Mouse (Mus musculus) B cell, adult 2 months (primary cell): ENCODE results near the gene Arhgef12.

ENCODE experiments used
- DNase-seq, 2 experiments: peaks; one replicate each; pipeline ENCODE4 v3.0.0; 2022

Gene Arhgef12

GRCm38 (mm10) chr9:43071741-43072140, 35.3 kb downstream of the Arhgef12 start:
- DNase-seq, result no peak

DNA sequence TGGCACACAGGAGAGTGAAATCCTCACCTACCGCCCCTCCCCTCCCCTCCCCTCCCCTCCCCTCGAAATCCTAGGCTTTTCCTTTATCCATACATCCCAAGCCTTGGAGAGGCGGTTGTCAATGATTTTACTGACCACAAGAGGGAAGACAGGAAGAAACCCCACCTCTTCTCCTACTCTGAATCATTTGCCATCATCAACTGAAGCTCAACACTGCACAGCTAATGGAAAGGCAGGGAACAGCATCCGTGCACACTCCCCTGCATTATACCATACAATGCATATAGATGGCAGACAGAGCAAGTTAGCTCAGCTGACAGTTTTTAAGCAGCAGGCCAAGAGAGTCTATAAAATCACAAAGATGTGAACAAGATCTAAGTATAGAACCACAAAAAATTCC, 35.9 kb downstream of the Arhgef12 start:
- DNase-seq, result no peak

DNA sequence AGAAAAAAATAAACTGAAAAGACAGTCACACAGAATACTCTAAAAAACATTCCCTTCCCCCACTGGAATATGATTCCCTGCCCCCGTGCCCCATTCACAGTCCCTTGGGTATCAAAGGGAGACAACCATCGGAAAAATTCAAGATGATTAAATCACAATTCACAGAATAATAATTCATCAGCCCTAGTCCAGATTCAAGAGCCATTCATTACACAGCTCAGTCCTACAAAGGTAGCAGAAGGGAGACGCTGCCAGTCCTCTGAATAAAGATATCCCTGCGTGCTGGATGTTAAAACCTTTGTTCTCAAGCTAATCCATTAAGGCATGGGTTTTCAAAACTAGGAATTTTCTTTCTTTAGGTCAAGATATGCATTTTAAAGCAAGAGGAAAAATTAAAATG, 36.5 kb downstream of the Arhgef12 start:
- no peak for DNase-seq

GRCm38 (mm10) chr9:43070153-43070552, 36.9 kb downstream of the Arhgef12 start:
- DNase-seq, result no peak

GRCm38 (mm10) chr9:43067896-43068295, 39.1 kb downstream of the Arhgef12 start:
- DNase-seq, result no peak

- no peak for DNase-seq
Observed at GRCm38 (mm10) chr9:43065231-43065630, 41.8 kb downstream of the Arhgef12 start.

DNA sequence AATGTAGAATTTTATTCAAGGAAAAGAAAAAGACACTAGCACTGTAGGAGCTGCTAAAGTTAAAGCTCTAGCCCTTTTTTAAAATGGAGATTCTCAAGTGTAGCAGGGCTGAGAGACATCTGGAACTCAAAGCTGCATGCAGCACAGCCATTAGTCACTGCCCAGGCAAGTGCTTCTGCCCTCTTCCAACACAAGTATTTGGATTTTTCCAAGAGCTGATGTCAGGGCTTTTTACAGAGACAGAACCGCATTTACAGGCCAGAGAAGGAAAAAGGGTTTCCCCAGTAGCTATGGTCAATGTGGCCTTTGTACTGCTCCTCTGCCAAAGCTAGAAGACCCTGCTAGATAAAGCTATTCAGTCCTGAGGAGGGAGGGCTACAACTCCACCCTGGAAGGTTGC, 45.5 kb downstream of the Arhgef12 start:
- no peak for DNase-seq

- DNase-seq, result no peak
Observed at GRCm38 (mm10) chr9:43050391-43050790, 56.6 kb downstream of the Arhgef12 start.

- DNase-seq, result no peak
Observed at GRCm38 (mm10) chr9:43044481-43044880, 62.6 kb downstream of the Arhgef12 start.

DNA sequence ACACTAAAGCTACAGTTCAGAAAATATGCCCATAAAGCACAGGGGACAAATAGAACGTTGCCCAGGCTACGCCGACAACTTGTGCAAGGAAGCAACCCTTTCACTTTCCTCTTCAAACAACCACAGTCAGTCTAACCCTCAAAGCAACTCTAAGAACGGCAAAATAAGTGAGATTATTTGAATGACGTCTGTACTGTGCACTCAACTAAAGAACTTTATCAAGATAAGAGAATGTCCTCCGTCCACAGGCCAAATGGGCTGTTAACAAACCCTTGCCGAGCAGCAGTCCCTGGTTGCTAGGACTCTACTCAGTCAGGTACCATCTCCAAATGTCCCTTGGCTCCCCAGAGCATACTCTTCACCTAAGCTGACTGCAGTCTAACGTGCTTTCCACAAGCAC, 68.6 kb downstream of the Arhgef12 start:
- no peak for DNase-seq

GRCm38 (mm10) chr9:43035208-43035607, 71.8 kb downstream of the Arhgef12 start:
- DNase-seq, result no peak

- no peak for DNase-seq
Observed at GRCm38 (mm10) chr9:43034273-43034672, 72.8 kb downstream of the Arhgef12 start.

GRCm38 (mm10) chr9:43027757-43028156, 79.3 kb downstream of the Arhgef12 start:
- DNase-seq, result no peak

DNA sequence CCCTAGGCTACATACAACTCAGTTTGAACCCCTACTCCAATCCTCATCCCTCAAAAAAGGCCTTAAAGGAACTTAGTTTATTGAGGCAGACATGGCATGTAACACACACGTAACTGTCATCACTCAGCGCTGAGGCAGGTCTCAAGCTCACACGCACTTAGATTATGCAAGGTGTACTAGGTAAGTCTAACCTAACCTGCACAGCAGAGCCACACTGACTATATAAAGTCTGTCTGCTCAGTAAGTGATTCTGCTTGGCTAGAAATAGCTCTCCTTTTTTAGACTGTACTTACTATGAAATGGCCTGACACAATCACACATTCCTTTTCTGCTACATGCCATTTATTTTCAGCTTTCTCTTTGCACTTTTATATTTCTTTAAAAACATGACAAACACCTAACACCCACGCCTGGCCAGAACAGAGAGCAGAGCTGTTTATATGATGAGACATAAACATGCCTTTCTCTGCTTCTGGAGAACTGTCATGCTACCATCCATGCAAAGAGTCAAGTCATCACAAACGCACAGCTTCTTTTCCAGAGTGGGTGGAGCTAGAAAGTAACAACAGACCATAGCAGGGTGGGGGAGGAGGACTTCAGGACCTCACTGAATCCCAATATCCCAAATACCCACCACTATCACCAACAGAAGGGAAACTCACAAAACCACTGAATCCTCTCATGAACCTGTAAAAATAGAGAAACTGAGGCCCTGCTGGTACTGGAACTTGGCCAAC, 85.4 kb downstream of the Arhgef12 start:
- DNase-seq, result no peak

GRCm38 (mm10) chr9:43019656-43020055, 87.4 kb downstream of the Arhgef12 start:
- DNase-seq, result no peak

DNA sequence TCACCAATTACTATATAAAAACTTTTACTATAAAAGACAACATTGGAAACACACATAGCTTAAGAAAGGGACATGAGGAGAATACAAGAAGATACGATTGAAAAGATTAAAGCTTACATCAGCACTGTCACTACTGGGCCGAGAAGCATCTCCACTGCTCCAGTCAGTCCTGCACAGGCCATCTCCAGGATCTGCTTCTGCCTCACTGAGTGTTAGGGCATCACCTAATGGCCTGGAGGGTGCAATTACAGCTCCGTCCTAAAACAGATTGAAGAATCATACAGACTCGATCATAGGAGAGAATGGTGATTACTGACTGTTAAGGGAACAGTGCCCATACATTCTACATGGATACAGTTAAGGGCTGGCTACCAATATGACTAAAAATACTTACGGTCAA, 91.3 kb downstream of the Arhgef12 start:
- no peak for DNase-seq

- DNase-seq, result no peak
Observed at GRCm38 (mm10) chr9:43015366-43015765, 91.7 kb downstream of the Arhgef12 start.

DNA sequence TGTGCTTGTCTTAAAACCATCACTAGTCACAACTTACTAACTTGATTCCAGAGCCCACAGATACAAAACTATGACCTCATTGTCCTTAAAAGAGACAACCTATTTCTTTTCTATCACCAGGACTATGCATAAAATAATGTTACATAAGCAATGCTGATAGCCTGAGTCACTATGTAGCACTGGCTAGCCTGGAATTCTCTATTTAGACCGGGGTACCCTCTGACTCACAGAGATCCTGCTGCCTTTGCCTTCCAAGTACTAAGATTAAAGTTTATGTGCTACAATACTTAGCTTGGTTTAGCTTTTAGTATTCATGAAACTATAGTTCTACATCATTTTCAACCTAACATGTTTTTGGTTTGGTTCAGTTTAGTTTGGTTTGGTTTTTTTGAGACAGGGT, 92.2 kb downstream of the Arhgef12 start:
- no peak for DNase-seq

DNA sequence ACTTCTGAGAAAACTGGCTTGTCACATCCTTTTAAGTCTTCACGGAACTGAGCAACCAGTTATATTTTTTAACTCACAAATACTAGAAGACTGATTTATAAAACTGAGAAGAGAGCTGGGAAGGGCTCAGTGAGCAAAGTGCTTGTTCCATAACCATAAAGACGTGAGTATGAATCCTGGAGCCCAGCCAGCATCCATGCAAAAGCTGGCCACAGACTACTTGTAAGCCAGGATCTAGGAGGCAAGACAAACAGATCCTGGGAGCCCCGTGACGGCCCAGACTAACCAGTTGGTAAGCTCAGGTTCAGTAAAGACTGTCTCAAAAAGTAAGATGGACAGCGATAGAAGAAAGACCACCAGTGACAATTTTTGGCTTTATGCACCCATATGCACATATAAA, 94.5 kb downstream of the Arhgef12 start:
- DNase-seq, result no peak

- no peak for DNase-seq
Observed at GRCm38 (mm10) chr9:43011061-43011460, 96.0 kb downstream of the Arhgef12 start.

DNA sequence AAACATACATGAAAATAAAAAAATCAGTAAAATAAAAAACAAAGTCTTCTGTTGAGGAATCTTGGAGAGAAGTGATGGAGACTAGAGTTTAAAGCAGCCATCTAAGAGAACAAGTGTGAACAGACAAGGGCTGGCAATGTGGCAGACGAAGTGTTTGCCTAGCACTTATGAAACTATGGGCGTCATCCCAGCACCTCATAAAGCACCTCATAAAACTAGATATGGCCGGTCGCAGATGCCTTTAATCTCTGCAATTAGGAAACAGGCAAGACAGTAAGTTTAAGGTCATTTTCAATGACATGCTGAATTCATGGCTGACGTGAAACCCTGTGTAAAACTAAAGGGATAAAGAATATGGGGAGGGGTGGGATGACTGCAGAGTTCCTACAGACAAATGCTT, 103.2 kb downstream of the Arhgef12 start:
- DNase-seq, result no peak

DNA sequence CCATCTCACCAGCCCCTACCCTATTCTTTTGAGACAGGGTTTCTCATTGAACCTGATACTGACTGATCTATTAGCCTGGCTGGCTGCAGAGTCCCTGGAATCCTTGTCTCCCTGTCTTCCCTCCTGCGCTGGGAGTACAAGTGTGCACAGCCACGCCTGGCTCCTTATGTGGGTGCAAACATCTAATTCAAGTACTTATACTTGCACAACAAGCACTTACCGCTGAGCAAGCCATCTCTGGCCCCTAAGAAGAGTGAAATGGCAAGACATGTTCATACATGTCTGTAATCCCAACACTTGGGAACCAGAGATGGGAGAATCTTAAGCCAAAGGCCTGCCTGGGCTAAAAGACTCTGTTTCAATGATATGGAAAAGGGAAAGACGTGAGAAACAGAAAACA, 104.0 kb downstream of the Arhgef12 start:
- DNase-seq, result no peak

DNA sequence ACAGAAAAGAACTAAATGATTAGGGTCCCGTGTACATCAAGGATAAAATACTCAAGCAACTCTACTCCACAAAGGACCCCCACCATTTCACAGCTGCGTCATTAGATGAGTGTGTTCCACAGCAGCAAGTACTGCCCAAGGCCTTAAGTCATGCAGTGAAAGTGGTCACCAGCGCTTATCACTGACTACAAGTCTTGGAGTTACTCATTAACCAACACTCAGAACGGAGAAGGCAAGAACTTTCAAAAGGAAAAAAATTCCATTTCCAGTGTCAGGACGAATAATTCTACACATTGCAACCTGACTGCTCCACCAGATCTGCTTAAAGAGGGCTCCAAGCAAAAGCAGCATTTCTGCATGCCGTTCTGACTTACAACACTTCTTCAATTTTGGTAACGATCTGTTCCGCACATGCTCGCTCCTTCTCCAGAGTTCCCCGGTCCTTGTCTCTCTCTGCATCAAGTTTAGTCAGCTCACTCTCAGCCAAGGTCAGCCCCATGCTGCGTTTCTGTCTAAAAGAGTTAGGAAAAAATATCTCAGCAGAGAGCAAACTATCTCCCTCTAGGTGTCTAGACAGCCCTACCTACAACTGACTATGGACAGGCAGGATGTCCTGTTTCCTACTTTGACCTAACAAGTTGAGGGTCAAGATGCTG, 106.3 kb downstream of the Arhgef12 start:
- DNase-seq, result no peak

DNA sequence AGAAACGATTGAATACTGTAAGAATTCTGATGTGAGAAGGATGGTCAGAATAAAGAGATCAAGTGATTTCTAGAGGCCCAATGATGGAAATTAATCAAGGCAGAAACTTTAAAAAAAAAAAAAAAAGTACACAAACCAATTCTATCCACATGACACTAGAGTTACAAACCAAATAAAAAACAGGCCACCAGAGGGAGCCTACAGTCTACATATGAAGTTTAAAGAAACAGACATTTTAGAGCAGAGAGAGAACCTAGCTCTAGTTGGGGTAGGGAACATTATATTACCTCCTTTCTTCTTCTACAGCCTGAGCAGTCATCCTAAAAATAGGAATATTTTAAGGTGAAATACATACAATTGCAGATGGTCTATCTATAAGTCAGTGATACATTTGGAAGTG, 107.0 kb downstream of the Arhgef12 start:
- DNase-seq, result peak; percentile 9 to 25

DNA sequence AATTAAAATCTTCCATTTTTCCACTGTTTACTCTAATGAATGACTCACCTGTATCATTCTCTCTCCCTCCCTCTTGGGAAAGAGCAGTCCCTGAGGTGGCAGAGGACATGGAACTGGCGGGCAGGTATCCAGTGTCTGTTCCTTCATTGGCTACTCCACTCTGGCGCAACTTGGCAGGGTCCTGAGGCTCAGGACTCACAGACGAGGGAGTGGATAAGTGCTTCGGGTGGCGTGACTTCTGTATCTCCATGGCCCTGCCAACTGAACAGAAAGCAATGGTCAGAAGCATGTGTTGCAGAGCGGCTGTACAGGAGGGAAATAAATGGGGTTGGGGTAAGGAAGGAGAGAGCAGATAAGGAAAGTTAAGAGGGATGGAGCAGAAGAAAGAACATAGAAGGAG, 109.5 kb downstream of the Arhgef12 start:
- no peak for DNase-seq
